Mouse (Mus musculus): ENCODE data around the gene Scamp4.

DNA sequence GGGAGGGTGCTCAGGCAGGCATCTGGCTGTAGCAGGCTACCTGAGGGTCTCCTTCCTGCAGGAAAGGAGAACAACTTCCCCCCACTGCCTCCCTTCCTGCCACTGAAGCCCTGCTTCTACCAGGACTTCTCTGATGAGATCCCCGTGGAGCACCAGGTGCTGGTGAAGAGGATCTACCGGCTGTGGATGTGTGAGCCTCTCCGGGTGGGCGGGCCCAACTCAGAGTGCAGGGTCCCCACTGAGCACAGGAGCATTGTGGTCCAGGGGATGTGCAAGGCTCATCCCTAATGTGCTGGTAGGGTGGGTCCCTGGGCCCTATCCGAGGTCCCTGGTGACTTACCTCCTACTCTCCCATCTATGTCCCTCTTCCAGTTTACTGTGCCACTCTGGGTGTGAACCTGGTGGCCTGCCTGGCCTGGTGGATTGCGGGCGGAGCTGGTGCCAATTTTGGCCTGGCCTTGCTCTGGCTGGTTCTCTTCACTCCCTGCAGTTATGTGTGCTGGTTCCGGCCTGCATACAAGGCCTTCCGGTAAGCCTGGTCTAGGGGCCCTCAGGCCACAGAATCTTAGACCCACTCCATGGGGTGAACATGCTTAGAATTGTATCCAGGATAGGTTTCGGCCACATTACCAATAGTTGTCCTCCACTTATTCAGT lies 6.7 kb downstream of the Scamp4 start:
- TF ChIP-seq CTCF (IDR thresholded peaks at IDR 0.05; ENCODE audit: extremely low read depth, insufficient read depth, low read length) (no peak), POLR2A (IDR thresholded peaks at IDR 0.05; ENCODE audit: extremely low read depth, insufficient read depth, low read length) (no peak)

Measured in cortical plate, adult 2 months (tissue).